Mouse (Mus musculus): ENCODE results near the gene Phactr2. TPM values are rescaled to one million over a fixed set of nuclear protein-coding genes. Genes with fewer than 3 reads are reported as not detected.

The Phactr2 gene
- total RNA-seq, 4 experiments from 2014 or later: 26.8 to 35.3 (median 31.0) TPM

DNA sequence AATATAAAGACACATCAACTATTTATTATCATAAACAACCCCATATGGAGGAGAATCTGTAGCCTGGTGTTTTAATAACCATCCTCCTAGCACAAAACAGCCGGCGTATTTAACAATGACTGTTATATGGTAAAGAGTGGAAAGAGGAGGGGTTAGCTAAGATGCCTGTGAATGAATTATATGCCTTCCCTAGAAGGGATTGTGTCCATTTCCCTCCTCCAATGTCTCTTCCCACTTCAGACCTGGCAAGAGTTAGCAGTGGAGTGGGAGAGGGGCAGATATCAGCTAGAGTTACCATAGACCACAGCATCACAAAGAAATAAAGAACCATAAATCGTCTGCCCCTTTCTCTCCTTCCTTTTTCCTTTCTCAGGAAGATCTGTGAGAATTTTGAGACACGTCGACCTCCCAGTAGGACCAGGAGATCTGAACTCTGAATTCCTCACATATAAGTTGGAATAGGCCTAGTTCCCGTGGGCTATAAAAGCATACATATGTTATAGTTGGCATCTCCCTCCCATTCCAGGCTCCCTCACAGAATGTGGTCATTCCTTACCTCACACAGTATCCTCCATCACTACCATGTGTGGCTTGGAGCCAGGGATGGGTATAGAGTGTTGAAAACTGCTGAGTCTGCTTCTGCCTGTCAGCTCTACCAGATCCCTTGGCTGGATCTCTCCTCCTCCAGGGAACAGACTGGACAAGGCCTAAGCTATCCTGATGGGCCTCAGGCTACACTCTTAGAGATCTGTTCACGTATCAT, 25.7 kb downstream of the Phactr2 start:
- no peak for DNase-seq

DNA sequence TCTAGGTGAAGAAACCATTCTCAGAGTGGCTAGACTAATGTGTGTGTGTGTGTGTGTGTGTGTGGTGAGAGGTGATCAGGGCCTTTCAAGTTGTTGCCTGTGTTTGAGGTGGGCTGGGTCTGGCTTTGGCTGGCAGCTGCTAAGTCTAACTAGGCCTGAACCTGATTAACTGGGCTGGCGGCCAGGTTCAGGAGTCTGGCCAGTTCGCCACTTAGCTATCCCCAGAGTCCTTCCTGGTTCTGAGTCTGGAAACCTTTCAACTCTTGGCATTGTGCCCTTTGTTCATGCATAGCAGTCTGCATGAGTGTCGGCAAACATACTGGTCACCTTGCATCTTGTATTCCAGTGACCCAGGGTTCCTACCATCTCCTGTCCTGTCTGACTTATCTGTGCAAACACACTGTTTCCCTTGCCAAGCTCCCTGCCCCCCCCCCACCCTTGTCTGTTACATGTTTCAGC, 27.4 kb downstream of the Phactr2 start:
- peak; percentile 15 for DNase-seq

DNA sequence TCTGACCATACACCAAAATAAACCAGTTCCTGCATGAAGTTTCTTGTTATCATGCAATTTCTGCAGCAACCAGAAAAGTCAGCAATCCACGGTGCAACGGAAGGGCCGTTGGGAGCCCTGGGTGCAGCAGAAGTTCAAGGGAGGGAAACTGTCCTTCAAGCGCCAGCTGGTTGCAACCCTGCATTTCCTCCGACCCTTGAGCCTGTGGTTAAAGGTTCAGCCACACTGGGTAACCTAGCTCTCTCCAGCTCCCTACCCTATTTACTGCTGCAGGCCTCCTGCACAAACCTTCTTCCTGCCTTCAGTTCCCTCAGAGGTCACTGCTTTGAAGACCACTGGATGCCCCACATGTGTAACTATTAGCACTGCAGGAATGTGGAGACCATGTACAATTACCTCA, 30.0 kb downstream of the Phactr2 start:
- DNase-seq: no peak

DNA sequence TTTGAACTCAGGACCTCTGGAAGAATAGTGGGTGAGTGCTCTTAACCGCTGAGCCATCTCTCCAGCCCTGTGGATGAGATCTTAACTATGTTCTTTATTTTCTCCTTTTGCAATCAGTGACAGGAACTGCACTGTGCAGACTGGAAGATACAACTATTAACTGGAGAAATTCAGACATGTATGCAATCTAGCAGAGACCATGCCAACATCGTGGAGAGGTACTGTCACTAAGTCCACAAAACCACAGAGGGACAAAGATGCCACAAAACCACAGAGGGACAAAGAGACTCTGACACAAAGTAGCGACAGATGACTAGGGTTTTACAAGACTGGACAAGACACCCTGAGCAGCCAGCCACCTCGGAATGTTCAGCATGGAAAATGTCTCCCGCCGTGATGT, 30.6 kb downstream of the Phactr2 start:
- DNase-seq: no peak

DNA sequence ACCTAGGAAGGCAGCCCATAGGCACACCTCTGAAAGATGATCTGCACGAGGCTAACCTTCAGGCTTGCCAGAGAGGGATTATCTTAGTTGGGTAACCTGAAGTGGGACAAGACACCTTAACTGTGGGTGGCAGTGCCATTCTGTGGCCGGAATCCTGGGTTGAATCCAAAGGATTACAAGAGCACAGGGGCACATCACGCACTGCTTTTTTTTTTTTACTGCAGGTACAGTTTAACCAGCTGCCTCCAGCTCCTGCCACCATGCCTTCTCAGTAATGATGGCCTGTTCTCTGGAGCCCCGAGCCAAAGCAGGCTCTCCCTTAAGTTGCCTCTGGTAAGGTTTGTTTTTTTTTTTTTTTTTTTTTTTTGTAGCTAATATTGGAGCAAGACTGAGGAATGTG, 33.9 kb downstream of the Phactr2 start:
- no peak for DNase-seq

DNA sequence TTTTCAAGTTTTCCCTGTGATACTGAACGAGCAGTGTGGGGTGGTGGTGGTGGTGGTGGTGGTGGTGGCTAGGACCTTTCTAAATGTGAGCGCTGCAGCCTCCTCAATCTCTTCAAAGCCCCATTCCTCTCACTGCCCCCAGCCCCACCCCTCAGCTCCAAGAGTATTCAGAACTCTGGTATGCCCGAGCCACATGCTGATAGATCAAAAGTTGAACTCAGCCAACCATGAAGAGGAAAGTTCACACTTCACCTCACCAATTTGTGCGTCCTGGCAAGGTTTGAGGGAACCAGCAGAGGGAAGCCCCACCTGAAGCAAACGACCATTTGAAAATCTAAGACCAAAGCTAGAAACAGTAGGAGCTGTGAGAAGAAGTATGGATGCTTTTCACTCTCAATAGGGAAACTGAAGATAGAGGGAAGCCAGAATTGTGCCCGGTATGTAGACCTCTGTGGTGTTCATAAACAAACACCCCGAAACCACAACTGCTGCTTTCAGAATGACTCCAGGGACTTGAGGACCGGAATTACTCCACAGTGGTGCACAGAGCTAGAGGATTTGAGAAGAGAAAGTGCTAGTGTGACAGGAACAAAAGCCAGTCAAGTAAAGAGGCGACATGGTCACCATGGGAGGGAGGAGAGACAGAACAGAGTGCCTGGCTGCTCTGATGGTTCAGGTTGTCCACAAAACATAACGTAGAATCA, 35.9 kb downstream of the Phactr2 start:
- no peak for DNase-seq

DNA sequence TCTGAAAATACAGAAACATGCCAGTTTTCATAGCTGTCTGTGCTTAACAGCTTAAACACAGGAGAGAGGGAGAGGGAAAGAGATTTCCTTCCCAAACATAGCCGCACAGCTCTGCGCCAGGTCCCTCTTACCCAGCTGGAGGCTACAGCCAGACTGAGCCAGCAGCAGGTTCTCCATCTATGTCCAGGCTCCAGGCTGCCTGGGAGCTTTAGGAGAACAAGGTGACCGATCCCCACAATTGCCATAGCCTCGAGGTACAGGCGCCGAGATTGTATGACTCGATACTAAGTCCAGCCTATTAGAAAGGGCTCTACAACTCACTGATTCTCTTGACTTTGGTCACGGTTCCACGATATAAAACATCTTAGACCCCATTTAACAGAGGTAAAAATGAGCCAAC, 37.2 kb downstream of the Phactr2 start:
- DNase-seq: no peak

DNA sequence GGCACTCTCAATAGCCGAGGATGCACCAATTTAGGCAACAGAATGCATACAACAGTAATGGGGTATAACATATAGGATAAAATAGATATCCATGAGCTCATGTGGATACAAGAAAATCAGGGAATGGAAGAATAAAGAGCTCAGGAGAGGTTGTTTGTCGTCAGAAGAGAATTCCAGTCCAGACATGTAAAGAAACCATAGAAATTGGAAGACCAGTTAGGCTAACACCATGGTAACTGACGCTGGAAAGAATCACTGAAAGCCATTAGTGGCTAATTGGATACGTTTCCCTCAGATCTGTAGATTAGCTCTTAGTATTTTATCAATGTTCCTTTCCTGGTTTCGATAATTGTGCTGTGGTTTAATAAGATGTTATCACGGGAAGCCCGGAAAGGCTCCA, 41.2 kb downstream of the Phactr2 start:
- no peak for DNase-seq

DNA sequence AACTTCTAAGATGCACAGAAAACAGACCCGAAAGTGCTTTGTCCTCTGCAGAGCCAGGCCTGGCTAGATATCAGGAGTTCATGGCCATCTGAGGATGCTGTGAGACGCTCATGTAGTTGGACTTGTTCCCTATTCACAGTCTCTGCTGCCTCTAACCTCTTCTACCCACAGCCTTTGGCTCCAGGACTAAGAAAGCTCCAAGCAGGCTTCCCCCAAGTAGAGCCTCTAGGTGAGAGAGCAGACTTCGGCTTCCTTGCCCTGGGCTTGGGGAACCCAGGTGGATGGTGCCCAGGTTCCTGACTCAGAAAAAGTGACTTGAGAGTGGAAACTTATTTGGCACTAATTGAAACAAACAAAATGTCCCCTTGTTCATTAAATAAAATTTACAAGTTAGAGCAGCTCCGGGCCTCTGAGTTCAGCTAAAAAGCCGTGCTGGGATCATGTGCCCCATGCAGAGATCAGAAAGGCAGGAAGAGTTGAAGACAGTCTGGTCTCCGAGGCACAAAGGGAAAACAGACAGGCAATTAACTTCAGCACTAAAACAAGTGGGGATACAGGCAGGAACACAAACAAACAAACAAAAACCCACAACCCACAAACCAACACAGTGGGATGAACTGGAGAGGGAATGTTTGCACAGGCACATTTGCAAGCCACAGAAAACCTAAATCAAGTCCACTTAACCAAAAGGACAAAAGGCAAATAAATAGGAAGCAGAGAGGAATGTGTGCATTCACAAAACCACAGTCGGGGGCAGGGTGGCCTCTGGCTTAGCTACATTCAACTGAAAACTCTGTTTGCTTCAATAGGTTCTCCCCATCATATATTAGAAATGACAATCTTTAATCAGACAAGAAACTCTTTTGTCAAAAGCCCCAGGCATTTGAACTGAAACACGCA, 42.3 kb downstream of the Phactr2 start:
- no peak for DNase-seq

DNA sequence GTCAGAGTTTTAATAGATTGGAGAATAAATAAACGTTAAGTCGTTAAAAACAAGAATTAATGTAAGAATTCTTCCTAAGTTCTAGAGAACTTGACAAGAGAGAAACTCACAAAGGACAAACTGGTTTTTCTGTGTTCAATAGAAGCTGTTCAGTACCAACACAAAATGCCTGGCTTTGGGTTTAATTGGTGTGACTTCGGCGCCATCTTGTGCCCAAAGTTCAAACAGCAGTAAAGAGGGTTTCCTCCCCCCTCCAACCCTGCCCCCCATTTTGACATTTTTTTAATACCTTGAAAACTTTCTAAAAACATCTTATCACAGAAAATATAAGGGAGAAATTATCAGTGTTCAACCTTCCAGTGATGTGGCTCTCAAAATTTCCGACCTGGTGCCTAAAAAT, 44.4 kb downstream of the Phactr2 start:
- DNase-seq: peak; percentile 12

DNA sequence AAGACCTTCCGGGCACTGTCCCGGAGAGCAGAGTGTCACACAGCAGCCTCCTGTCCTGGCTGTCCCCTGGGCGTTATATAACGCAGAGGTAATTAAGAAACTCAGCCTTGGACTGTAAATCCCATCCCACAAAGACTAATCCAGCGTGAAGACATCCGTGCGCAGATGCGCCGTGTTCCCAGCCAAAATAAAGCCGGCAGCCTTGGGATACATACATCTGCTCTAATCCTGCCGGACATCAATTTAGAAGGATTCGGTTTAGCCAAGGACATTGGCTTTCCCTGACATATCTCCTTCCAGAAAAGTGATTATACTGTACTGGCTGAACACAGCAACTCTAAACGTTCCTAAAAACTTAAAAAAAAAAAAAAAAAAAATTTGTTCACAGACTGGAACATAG, 45.0 kb downstream of the Phactr2 start:
- no peak for DNase-seq

DNA sequence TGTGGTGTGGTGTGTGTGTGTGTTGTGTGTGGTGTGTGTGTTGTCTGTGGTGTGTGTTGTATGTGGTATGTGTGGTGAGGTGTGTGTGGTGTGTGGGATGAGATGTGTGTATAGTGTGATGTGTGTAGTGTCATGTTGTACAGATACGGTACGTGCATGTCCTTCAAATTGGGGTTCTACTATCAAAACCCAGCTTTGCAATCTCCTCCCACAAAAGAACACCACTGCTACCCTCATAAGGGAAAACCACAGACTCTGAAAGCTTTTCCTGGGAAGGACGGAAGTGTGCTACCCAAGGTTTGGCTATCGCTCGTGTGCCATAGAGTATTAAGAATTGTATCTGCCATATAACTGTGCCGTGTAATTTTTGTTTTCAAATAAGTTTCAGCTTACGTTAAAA, 45.7 kb downstream of the Phactr2 start:
- no peak for DNase-seq

DNA sequence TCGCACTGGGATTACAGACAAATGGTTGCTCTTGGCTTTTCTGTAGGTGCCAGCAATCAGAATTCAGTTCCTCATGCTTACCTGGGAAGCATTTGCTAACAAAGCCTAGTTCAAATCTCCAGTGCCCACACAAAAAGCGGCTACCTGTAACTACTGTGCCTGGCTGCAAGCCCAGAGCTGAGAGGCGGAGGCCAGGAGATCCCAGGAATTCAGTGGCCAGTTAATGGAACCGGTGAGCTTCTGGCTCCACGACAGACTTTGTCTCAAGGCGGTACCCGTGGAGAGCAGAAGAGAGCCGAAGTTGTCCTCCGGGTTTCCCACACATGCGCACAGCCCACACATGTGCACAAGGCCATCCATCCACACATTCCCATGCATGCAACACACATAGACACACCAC, 46.6 kb downstream of the Phactr2 start:
- DNase-seq: no peak

DNA sequence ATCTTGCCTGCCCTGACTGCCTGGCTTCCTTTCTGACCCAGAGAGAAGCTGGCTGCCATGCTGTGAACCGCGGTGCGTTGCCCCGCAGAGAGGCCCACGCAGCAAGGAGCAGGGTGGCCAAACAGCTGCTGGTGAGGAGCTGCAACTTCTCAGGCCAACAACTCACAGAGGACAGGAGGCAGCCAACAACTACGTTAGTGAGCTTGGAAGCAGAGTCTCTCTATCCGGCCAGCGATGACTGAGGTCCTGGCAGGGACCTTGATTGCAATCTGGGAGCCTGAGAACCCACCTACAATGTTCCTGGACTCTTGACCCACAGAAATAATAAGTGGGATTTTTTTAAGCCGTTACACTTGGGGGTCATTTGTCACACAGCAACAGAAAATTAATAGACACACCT, 49.0 kb downstream of the Phactr2 start:
- DNase-seq: no peak

DNA sequence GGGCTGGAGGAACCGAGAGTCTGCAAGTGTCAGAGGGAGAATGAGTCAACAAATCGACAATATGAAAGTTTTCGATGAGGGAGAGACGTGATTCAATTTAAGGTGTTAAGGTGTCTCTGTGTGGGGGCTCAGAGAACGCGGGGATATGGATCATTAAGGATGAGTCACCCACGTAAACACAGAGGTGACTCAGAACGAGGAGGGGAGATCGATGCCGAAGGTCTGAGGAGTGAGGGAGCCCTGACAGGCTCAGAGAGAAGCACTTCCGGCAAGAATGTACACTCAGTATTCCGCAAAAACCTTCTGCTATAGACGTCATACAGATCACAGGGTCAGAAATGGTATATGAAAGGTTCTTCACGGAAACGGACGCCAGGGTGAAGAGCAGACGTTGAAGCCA, 49.7 kb downstream of the Phactr2 start:
- DNase-seq: no peak

DNA sequence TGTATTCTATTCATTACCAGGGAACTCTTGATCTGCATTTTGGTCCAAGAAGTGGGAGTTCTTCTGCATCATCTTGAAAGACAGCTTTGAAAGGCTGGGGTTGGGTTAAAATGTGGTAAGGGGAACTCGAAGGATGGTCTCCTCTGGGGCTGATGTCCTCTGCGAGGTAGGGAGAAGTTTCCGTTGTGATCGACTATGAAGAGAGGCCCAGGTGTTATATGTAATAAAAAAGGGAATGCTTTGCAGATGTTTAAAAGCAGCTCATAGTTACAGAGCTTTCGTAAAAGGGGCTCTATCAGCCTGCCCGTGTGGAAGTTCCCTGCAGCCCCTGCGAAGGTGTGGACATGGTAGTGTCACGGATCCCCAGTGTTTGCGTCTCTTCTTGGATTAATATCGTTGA, 50.2 kb downstream of the Phactr2 start:
- DNase-seq: no peak

DNA sequence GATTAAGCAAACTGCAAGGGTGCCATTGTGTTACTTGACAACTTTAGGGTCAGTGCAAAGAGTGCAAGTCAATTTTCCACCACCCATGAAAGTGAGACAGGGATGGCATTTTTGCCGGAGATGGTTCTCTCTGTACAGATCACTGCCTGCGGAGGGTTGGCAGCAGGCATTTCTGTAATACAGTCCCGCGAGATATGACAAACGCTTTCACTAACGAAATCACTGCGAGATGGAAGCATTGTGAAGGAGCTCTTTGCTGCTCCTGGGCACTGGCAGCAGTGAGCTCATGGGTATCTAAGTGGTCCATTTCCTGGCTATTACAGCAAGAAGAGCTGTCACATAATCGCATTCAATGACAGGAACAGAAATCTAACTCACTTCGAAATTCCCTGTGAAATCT, 52.1 kb downstream of the Phactr2 start:
- no peak for DNase-seq

DNA sequence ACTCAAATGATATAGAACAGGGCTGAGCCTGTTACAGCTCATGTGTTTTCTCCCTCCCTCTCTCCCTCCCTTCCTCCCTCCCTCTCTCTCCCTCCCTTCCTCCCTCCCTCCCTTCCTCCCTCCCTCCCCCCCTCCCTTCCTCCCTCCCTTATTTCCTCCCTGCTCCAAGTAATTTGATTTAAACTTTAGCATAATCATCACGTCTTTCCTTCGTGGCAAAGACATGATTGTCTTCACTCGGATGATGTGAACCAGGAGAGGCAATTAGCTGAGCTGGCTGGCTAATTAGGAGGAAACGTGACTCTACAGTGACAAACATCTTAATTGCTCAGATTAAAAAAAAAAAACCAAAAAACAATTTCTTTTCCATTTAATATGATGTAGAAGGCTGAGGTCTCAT, 55.0 kb downstream of the Phactr2 start:
- DNase-seq: no peak

DNA sequence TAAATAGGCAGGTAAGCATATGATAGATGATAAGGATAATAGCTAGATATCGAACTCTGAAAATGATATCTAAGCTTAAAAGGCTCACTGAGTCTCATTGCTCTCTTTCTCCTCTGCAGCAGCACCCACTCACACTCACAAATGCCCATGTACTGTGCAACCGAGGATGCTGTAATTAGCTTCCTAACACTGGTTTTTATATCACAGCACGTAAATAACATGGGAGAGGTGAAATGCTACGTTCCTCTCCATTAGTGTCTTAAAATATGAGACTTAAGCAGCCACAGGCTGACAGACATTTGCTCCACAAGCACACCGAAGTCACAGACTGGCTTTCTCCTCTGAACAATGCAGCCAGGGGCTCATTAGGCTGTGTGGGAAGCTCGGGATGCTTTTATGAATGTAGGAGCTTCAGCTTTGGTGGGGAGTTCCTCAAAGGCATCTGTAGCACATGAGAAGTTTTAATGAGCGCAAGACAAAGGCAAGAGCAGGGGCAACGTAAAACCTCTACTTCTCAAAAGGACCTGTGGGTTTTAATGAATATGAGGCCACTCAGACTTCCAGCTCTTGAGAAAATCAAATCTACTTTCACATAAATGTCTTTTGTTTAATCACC, 58.6 kb downstream of the Phactr2 start:
- DNase-seq: no peak

DNA sequence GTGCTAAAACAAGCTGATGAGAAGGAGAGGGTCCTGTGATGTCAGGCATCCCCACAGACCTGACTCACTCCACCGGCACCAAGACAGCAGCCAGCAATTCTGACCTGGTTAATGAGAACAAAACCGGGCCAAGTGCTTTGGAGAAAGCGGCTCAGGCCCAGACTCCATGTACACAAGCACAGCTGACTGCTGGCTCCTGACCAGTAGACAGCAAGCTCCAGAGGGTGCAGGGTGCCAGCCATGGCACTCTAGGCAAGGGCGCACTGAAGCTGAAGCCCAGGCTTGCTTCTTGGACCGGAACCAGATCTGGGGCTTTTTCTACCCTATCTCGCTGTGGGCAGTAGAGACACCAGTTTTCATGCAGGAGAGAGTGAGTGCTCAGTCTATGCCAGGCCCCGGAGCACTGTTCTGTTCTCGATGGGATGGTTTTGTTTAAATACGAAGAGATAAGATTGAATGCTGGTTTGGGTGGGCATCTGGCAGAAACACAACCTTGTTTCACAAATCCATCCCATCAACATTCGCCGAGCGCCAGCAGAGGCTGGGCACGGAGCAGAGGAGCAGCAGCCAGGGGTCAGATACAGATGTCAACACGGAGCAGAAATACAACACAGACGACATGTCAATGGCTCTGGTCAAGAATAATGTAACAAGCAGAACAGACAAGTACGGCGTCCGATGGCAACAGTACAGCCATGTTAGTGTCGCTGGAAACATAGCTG, 61.8 kb downstream of the Phactr2 start:
- DNase-seq: no peak

DNA sequence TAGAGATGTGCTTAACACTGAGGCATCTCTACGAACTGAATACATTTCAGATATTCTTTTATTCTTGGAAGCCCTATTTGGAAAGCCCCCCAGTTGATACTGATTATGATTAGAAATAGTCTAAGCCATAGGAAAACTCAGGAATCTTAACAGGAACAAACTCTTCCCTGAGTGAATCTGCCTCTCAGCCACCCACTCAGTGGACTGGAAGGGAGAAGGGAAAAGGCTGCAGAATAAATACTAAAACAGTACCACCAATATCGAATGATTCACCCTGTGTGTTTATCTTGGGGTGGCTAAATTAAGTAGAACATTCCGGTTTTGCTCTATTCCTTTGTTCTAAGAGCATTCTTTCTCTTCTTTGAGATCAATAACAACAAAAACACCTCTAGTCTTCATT, 63.2 kb downstream of the Phactr2 start:
- no peak for DNase-seq

DNA sequence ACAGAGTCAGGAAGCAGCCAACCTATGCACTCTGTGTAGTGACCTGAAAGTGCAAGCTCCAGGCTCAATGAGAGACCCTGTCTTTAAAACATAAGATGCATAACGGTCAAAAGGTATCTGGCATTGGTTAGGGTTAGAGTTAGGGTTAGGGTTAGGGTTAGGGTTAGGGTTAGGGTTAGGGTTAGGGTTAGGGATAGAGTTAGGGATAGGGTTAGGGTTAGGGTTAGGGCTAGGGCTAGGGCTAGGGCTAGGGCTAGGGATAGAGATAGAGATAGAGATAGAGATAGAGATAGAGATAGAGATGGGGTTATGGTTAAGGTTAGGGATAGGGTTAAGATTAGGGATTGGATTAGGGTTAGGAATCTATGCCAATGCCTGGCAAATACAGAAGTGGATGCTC, 72.2 kb downstream of the Phactr2 start:
- no peak for DNase-seq
